Mouse (Mus musculus): ENCODE measurements around the gene Anxa2. TPM values are rescaled to one million over a fixed set of nuclear protein-coding genes. Genes with fewer than 3 reads are reported as not detected.

The Anxa2 gene
- polyA plus RNA-seq, 1 experiment = 671 TPM

DNA sequence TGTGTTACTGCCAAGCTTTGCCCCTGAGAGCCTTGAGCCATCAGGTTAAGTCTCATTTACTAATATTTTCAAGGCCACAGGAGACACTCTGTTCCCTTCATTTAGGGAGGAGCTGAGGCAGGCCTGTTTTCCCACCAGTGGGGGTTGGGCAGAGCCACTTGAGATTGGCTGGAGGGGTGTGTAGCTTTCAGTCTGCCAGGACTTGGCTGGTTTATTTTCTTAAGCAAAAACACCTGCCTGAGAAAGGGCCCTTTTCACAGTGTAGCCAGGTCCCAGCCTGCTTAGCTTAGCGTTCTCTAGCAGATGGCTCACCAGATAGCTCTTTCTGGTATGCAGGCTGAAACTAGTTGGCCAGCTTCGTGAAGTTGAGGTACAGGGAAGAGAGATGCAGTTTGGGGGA lies 5.6 kb downstream of the Anxa2 start:
- DNase-seq (ENCODE audit: low spot score) = no peak

DNA sequence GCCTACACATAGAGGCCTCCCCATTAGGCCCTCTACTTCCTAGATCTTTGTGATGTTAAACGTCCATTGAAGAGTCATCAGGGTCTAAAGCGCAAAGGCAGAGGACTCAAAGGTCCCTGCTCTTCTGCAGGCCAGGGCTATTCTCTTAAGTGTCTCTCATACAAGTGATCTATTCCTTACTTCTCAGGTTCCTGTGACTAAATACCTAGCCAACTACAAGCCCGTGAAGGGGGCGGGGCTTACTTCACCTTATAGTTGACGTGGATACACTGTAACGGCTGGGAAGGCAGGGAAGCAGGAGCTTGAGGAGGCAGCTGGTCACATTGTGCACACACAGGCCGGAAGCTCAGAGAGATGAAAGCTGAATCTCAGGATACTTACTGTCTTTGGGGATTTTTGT lies 6.5 kb downstream of the Anxa2 start:
- DNase-seq (ENCODE audit: low spot score) = no peak

DNA sequence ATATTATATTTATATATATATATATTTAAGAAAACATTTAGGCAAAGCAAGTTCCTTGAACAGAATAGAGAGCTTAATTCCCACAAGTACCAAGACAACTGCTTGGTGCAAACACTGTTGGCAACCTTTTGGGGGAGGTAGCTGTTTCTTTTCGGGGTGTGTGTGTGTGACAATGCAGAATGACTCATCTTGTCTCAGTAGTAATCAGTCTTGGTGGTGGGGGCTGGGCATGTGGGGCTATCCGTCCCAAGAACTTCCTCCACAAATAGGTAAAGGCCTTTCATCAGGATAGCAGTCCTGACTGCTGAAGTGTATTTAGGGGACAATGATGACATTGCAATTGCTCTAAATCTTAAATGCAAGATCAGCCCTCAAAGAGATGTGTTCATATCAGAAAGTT lies 9.6 kb downstream of the Anxa2 start:
- DNase-seq (ENCODE audit: low spot score) = no peak

DNA sequence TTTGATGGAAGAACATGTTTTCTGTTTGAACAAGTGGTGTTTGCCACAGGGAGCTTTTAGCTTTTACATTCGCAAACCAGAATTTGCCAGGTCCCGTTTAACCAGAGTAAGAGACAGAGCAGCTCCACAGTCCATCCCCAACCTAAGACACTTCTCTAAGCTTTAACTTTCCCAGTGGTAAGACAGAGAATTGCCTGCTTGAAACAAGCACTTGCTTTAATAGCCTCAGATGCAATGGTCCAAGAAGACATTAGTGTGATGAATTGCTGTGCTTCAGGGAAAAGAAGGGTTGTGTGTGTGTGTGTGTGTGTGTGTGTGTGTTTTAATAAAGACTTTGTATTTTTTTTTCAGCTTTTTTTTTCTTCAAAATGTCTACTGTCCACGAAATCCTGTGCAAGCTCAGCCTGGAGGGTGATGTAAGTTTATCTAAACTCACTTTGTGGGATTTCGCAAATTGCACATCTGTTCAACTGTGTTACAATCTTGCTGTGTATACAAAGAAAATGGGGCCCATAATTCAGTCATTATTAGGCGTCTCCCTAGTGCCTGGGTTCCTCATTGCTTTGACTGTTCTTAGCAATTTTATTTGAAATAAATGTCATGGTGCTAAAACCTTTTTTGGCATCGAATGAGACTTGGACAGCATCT lies 10.8 kb downstream of the Anxa2 start:
- DNase-seq (ENCODE audit: low spot score) = no peak

DNA sequence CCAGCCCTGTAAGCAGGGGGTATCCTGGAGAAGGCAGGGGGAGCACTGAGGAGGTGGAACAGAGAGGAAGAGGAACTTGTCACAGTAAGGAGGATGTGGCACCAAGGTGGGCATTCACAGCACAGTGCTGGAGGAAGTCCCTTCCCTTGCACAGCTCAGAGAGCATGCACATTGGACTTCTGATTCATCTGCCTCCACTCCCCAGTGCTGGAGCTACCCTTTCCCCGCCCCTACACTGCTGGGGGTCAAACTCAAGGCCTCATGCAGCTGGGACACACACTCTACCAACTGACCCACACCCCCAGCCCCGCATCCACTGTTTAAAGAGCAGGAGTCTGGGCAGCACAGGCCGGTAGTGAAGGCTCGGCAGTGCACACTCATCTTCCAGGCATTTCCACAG lies 12.7 kb downstream of the Anxa2 start:
- DNase-seq (ENCODE audit: low spot score) = no peak

DNA sequence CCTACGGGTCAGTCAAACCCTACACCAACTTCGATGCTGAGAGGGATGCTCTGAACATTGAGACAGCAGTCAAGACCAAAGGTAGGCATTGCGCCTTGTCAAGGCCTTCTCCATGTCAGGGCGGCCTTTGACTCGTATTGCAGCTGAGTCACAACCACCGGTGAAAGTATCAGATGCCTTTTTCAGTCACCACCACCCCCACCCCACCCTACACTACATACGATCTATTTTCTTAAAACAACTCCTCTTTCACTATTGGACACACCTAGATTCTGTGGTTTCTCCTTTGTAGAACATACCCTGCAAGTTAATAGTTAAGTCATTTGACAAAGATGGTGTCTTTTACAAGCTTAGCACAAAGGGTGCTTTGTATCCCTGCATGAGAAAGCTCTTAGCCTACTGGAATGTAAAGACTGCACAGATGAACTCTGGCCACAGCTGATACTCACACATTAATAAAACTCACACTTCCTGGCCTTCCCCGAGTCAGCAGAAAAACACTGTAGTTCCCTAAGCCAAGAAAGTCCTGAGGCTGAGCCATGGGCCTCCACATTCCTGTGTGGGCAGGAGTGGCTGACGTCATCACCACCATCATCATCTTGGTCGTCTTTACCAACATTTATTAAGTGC lies 14.0 kb downstream of the Anxa2 start:
- DNase-seq (ENCODE audit: low spot score) = no peak

DNA sequence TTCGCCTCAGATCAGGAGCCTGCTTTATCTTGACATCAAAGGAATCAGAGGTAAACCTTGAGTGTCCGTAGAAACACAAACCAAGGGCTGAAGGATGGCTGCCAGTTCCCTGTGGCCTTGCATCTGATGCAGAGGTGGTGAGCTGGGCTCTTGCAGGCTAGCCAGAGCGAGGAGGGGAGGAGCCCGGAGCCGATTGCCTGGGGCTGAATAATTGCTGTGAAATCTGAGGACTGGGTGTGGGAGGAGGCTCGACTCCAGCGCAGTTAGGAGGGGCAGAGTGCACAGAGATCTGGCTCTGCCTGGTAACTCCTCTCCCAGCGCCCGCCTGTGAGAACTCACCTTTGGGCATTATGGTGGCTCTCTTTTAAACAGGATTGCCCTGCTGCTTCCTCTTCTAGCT lies 15.6 kb downstream of the Anxa2 start:
- DNase-seq (ENCODE audit: low spot score) = no peak

DNA sequence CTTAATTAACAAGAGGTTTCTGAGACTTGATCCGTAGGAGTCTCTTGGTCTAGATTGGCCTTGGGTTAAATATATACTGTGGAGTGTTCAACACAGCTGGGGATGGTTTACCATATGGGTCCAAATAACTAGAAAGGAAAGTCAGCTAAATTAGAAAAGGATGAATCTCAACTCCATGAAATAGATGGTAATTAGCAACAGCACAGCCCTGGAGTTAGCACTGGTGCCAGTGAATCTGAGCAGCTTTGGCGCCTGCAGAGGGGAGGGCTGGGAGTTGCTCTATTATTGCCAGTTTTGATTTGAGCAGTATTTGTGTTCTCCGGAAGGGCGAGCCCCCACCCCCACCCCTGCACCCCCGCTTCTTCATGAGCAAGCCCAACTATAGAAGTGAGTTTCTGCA lies 16.9 kb downstream of the Anxa2 start:
- DNase-seq (ENCODE audit: low spot score) = no peak

DNA sequence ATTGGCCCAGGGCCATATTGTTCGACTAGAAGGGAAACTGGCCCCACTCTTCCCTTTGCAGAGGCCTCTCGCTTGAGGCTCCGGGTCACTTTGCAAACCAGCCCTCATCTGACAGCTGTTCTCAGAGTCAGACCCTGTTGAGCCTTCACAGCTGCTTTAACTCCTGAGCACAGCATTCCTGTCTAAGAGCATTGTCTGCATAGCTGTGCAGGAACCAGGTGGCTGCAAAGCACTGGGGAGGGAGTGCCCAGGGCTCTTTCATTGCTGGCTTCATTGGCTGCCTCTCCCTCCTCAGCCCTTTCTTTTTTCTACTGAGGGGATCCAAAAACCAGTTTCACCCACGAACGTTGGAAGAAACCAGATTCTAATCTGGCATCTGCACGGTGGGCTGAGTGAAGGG lies 17.5 kb downstream of the Anxa2 start:
- no peak for DNase-seq (ENCODE audit: low spot score)

DNA sequence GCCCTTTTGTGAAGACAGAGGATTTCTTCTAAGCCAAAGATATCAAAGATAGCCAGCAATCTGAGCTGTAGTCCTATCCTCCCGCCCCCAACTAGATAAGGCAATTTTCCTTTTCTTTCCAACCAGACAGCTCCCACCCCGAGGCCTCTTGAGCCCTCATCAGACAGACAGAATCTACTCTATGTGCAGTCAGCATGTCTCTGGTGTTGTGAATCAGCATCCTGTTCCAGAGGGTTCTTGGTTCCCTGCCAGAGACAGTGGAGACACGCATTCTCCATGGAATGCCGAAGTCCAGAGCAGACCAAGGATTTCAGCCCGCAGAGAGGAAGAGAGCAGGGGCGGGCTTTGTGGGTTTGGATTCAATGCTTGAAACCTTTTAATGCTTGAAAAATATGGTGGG lies 19.3 kb downstream of the Anxa2 start:
- no peak for DNase-seq (ENCODE audit: low spot score)

DNA sequence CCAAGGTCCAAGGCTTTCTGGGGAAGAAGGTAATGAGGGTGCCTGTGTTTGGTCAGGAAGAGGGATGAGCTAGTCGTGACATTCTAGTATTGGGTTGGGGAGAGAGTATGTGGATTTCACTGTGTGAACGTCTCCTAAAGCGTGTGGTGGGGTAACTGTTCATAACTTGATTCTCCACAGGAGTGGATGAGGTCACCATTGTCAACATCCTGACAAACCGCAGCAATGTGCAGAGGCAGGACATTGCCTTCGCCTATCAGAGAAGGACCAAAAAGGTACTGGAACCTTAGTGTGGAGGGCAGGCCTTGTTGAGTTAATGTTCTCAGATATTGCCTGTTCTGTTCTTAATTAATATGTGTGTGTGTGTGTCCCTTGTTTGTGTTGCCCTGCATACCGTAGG lies 22.5 kb downstream of the Anxa2 start:
- DNase-seq (ENCODE audit: low spot score) = no peak

DNA sequence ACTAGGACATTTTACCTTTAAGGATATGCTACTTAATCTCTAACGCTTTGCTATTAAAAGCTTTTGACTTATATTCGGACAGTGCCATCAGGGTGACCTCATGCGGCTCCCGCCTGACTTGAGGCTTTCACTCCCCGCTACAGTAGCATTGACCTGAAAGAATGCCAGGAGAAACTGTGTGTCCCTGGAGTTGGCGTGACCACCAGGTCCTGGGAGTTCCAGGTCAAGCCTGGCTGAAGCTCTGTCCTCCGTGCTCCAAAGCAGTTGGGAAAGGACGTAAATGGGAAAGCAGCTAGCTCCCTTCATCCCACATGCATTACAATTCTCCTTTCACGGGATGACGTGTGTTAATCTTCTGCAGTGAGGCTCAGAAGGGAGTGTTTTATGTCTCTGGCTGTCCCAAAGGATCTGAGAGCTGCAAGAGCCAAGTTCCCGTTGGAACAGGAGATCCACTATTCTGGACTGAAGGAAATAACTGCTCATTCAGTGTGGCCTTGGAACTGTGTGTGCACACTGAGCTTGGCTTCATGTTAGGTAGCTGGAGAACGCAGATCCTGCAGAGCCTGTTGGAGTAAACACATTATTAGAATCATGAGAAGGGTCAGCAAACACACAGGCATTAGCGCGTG lies 23.9 kb downstream of the Anxa2 start:
- no peak for DNase-seq (ENCODE audit: low spot score)

DNA sequence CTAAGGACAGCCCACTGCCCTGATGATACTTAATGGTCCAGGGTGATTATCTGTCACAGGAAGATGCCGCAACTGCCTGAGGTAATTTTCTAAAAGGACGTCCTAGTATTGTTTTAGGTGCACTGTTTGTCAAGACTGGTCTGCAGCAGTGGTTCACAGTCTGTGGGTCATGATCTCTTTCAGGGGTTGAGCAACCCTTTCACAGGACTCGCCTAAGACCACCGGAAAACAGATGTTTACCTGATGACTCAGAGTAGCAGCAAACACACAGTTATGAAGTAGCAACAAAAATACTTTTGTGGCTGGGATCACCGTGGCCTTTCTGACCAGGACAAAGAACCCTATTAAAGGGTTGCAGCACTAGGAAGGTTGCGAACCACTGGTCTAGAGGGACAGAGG lies 24.4 kb downstream of the Anxa2 start:
- DNase-seq (ENCODE audit: low spot score) = no peak

DNA sequence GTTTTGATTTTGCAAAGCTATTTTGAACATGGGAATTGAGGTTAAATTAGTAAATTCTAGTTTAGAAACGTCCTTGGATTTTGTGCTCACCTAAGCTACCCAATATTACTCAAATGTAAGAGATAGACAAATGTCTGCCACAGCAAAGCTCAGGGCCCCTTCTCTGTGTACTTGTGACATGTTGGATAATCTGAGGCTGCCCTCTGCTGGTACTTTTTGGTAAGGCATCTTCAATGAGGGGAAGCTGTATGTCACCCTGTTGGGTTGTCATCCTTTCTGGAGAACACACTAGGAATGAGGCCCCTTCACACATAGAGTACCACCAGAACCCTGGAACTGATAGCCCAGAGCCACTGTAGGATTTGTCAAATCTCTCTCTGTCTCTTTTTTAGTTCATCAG lies 26.9 kb downstream of the Anxa2 start:
- DNase-seq (ENCODE audit: low spot score) = no peak

DNA sequence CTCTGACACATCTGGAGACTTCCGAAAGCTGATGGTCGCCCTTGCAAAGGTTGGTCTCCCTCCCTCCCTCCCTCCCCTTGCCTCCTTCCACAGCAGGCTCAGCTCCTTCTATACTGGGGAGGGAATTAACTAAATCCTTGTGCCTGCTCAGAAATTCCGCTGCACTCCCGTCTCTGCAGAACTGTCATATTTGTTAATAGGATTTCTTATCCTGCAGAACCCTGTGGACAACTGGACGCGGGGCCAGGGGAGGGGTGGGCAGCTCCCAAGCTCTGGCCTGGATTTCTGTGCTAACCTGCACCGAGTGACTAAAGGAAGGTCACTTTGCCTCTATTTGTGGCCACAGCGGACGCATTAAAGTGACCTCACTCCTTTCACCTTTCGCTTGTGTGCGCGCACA lies 30.4 kb downstream of the Anxa2 start:
- no peak for DNase-seq (ENCODE audit: low spot score)

DNA sequence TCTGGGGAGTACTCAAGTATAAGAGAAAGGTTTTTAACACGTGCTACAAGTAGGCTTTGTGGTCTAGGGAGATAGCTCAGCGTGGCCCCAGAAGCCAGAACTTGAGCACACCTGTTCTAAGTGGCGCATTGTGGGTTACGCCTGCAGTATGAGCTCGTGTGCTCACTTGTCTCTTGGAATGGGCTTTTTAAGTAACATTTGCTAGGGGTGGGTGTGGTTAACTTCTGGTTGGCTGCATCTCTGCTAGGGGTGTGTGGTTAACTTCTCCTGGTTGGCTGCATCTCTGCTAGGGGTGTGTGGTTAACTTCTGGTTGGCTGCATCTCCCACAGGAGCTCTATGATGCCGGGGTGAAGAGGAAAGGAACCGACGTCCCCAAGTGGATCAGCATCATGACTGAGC lies 32.7 kb downstream of the Anxa2 start:
- no peak for DNase-seq (ENCODE audit: low spot score)

DNA sequence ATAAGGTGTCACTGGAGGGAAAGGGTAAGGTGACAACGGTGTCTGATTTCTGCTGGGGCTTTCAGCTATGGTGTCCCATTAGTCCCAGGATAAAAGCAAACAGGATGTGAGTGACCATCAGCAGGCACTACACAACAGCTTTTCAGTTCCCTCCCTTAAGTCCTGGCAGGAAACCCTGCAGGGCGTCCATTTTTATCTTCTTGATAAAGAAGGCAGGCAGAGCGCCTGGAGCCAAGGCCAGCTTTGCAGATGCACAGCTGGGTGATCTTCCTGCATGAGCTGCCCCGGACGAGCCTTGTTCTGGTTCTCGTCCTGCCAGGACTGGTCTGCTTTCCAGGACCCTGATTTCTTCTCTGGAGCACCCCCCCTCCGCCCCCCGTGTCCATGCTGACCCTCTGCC lies 35.1 kb downstream of the Anxa2 start:
- no peak for DNase-seq (ENCODE audit: low spot score)

DNA sequence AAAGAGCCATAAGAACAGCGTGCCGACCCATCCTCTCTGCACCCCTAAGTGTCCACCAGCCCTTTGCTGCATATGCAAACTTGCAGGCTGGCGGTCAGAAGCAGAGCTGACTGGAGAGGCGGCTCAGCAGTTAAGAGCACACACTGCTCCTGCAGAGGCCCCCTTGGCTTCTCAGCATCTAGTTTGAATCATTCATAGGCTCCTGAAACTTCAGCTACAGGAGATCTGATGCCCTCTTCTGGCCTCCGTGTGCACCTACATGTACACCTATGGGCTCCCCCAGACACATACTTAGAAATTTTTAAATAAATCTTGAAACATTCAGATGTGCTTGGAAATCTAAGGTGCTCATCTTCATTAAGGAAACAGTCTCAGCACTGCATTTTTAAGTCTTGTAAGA lies 35.6 kb downstream of the Anxa2 start:
- DNase-seq (ENCODE audit: low spot score) = no peak

DNA sequence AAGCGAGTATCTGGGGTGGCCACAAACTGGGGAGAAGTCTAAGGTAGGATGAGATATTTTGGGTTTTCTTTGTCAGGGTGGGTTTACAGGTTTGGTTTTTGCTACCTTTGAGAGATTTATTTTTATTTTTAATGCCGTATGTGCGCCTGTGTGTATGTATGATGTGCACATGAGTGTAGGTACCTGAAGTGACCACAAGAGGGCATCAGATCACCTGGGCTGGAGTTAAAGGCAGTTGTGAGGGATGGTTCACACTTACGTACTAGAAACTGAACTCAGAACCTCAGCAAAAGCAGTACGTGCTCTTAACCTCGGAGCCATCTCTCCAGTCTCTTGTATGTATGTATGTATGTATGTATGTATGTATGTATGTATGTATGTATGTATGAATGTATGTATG lies 39.4 kb downstream of the Anxa2 start:
- no peak for DNase-seq (ENCODE audit: low spot score)

DNA sequence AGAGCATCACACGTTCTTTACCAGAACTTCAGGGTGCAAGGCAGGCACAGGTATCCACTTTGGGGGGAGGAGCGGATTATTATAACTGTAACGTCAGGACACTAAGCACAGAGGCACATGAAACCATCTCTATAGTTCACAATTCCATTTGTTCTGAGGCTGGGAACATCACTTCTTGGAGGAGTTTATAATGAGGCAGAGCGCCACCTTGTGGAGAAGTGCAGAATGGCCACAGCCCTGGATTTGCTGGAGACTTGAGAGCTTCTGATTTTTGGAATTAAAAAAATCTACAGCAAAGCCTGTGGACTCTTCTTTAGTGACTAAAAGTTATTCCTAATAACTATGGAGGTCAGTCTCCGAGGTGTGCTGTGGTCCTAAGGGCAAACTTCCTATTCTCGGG lies 49.1 kb downstream of the Anxa2 start:
- DNase-seq (ENCODE audit: low spot score) = peak; percentile 34

DNA sequence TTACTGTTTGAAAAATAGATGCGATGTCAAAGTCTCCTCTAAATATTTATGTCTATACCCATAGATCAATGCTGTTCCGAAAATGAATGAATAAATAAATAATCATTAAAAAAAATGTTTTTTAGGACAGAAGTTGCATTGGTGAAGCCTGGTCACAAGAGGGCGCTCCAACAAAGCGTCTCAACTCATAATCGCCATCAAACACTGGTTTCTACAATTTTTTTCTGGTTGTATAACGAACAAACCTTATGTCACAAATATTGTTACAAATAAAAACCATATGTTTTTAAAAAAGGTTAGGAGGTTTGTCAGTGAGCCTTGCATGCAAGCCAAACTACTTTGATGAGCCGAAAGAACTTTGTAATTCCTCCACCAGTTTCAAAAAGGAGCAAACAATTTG lies 52.2 kb downstream of the Anxa2 start:
- DNase-seq (ENCODE audit: low spot score) = no peak

DNA sequence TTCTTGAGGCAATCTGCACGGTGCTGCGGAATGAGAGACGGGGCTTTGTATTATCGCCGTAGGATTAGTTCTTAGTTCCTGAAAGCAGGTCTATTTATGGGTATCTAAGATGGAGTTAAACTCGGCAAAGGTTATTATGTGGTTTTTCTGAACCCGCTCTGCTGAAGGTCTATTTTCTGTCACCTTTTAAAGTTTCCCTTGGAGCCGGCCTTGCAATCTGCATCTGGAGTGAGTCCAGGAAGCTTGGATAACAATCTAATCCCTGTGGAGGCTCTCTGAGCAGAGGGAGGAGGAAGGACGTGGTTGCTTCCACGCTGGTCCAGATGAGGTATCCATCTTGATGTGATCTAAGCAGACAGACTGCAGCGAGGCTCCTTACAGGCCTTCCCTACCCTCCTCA lies 53.8 kb downstream of the Anxa2 start:
- no peak for DNase-seq (ENCODE audit: low spot score)

DNA sequence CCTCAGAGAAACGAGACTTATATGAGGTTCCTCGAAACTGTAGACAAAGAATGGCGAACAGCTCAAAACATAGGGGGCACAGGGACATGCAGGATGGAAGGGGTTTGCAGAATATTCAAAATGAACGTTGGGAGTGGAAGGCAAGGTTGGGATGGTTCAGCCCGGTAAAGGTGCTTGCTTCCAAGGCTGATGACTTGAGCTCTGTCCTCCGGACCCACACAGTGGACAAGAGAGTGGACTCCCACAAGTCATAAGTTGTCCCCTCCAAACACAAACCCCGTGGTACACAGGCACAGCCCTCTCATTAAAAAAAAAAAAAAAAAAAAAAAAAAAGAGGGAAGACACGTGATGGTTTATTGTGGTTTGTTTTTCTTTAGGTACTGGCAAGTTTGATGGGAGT lies 54.6 kb downstream of the Anxa2 start:
- DNase-seq (ENCODE audit: low spot score) = no peak

Measured in urinary bladder, adult 2 months (tissue).